Mouse (Mus musculus) gastrocnemius, postnatal 25 days (tissue): ENCODE results near the gene Syngr2. TPM values are rescaled to one million over a fixed set of nuclear protein-coding genes. Genes with fewer than 3 reads are reported as not detected.

Experiments used
- total RNA-seq, 2 experiments: library from RNA; stranded (reverse); gene quantifications; 1 replicate in 1 of 2; 2 replicates in 1 of 2; pipeline ENCODE4 v1.2.3; 2021

Gene Syngr2
- total RNA-seq, 2 experiments from 2014 or later: 143 to 146 TPM

Other genes starting within 250 kb of the Syngr2 start
- gene Tnrc6c, start 155.4 kb upstream of the Syngr2 start, total RNA-seq: 10 to 100 TPM; 17.2 to 18.2 TPM
- 1 to 10 TPM in 1 of 2 experiments, under 1 TPM in 1; 0.56 to 1.6 TPM for gene Tmc8, start 27.6 kb upstream of the Syngr2 start, total RNA-seq
- 1 to 10 TPM; 6.8 to 7.8 TPM for gene Tmc6, start 27.5 kb upstream of the Syngr2 start, total RNA-seq
- gene 6030468B19Rik, start 12.0 kb upstream of the Syngr2 start, total RNA-seq: not detected
- gene Gm20708, start within 50 bp of the Syngr2 start, total RNA-seq: 1 to 10 TPM; 1.0 to 1.1 TPM
- gene Afmid, start 16.3 kb downstream of the Syngr2 start, total RNA-seq: 1 to 10 TPM; 1.9 to 3.1 TPM
- 1 to 10 TPM; 2.8 to 4.3 TPM for gene Tk1, start 16.4 kb downstream of the Syngr2 start, total RNA-seq
- gene Birc5, start 39.6 kb downstream of the Syngr2 start, total RNA-seq: under 1 TPM in 1 of 2 experiments, not detected in 1; 0.86 TPM
- not detected for gene Tmem235, start 51.1 kb downstream of the Syngr2 start, total RNA-seq
- 1 to 10 TPM; 4.7 to 6.1 TPM for gene Tha1, start 63.8 kb downstream of the Syngr2 start, total RNA-seq
- gene Socs3, start 160.4 kb downstream of the Syngr2 start, total RNA-seq: 1 to 10 TPM; 4.4 to 6.1 TPM
- gene Pgs1, start 176.6 kb downstream of the Syngr2 start, total RNA-seq: 10 to 100 TPM; 18.4 to 18.6 TPM